Mouse (Mus musculus) cerebellum, adult 2 months (tissue): Measurements from ENCODE around the gene Osbp2. TPM values are rescaled to one million over a fixed set of nuclear protein-coding genes. Genes with fewer than 3 reads are reported as not detected.
A peak's percentile ranks its signal among the peaks of the same experiment; 100 is the strongest.

Experiments
- DNase-seq, 2 experiments: peaks; one replicate each; pipeline ENCODE4 v3.0.0; 2021
- H3K27ac ChIP-seq: fragments of 200-500 bp; 2 replicates; pipeline ENCODE4 v1.5.1; 2012; ENCODE audit warnings: low read length, control low read depth, inconsistent platforms; ENCODE audit not compliant: insufficient read depth
- H3K27me3 ChIP-seq: fragments of 200-500 bp; 2 replicates; pipeline ENCODE4 v1.6.1; 2012; ENCODE audit warnings: inconsistent platforms, mild to moderate bottlenecking, low read length, moderate library complexity; ENCODE audit not compliant: control insufficient read depth, insufficient read depth
- H3K4me1 ChIP-seq: fragments of 200-500 bp; 2 replicates; pipeline ENCODE4 v1.6.1; 2011; ENCODE audit warnings: low read length; ENCODE audit not compliant: control insufficient read depth, insufficient read depth
- H3K4me3 ChIP-seq: fragments of 200-500 bp; replicated peaks from 2 replicates; pipeline ENCODE3; 2011; ENCODE audit warnings: mild to moderate bottlenecking, low read depth, low read length, control low read depth; ENCODE audit not compliant: insufficient read depth
- CTCF ChIP-seq: fragments of 200-500 bp; IDR thresholded peaks from 2 replicates; pipeline ENCODE4 v1.5.1; 2011; ENCODE audit warnings: low read depth, mild to moderate bottlenecking, control low read depth, low read length, moderate library complexity, borderline replicate concordance; ENCODE audit not compliant: insufficient read depth
- POLR2A ChIP-seq: fragments of 200-500 bp; IDR thresholded peaks from 2 replicates; pipeline ENCODE4 v1.6.1; 2011; ENCODE audit warnings: low read length, control low read depth, borderline replicate concordance; ENCODE audit not compliant: insufficient read depth
- WGBS: fragments of 180-500 bp; shearing (Covaris S2); methylation state at CpG from one replicate; pipeline ENCODE4 v1.1.7; 2018; 5-methylcytosine and 5-hydroxymethylcytosine counted together
- polyA plus RNA-seq: library from polyadenylated mRNA; depleted of rRNA; stranded (reverse); fragments of >200 nt; gene quantifications from 2 replicates; pipeline ENCODE4 v1.2.3, GENCODE M21; 2012

Gene Osbp2
- polyA plus RNA-seq, 1 experiment, result 71.3 TPM

DNA sequence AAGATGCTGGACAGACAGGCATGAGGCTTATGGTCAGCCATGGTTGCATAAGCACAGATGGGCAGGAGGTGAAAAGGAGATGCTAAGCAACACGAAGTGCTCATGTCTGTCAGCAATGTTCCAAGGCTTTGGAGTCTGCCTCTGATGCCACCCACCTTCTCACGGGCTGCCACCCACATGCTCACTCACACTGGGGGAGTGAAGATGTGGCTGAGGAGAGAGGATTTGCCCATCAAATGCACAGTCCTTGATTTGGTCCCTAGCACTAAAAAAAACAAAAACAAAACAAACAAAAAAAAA lies 13.4 kb downstream of the Osbp2 start:
- peak overlapping the region; percentile 85 for H3K27ac ChIP-seq

DNA sequence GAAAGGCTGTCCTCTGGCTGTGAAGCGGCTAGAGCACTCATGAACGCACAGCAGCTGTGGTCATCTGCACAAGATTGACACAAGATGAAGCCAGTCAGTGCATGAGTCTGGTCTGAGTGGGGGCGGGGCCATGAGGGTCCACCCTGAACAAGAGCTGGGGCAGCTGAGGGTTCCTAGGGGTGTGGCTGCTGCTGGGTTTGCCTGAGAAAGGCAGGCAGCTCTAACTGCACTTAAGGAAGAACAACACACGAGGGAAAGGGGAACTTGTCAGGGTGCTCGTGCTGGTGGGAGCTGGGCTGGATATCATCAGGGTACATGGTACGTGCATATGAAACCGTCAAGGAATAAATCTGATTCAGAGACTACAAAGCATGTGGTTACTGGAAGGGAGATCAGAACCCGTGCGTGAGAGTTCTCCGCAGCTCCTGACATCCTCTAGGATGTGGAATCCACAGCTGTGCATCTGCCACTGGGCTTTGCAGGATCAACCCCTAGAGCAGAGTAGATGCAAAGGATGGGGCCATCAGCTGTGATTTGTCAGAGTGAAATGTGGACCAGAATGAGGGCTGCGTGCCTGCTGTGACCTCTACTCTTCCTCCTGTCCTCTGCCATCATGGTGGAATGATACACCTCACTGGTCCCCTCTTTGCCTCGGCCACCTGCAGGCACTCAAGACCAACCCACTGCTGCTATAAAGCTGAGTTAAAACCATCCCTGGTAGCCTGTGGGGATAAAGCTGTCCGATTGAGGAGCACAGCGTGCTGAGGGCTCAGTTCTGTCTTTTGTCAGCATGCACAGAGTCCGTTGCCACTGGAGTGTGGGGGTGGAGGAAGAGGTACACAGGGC lies 14.0 kb downstream of the Osbp2 start:
- Histone ChIP-seq H3K27me3 (no peaks in the 10 kb centered on the region), H3K27ac (peak overlapping the region; percentile 85), H3K4me3 (no peak overlapping the region), H3K4me1 (peaks cover 65% of the 10 kb centered on the region)
- WGBS, result 61% methylated on average over 15 of the region's 15 CpGs
- no peak for TF ChIP-seq POLR2A
- no peak for TF ChIP-seq CTCF
- peak; percentile 45 to 54 for DNase-seq

More for the DNA sequence above, 13.4 kb downstream of the Osbp2 start:
- 16% methylated on average over 2 of the region's 2 CpGs for WGBS
- Histone ChIP-seq H3K27me3 (no peaks in the 10 kb centered on the region), H3K4me3 (no peak overlapping the region), H3K4me1 (peaks cover 68% of the 10 kb centered on the region)
- no peak for DNase-seq
- TF ChIP-seq CTCF (no peak), POLR2A (no peak)

DNA sequence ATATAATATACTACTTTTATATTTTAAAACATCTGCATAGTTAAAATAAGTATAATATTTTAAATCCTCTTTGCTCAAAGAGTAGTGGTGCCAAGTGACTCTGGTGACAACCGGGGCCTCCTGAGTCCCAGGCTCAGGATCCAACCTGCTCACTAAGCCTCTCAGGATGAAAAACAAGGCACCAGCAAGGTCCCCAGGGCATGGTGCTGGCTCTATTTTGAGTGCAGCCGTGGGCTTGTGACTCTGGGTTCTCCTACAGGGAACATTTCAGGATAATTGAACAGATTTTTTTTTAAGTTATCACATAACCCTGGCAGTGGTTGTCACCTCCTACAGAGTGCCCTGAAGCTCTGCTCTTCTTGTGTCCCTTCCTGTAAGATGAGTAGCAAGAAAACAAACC lies 17.4 kb downstream of the Osbp2 start:
- Histone ChIP-seq H3K4me1 (peaks cover 63% of the 10 kb centered on the region), H3K4me3 (no peak overlapping the region), H3K27ac (no peak overlapping the region), H3K27me3 (no peaks in the 10 kb centered on the region)
- 19% methylated on average over 2 of the region's 2 CpGs for WGBS
- TF ChIP-seq POLR2A, result no peak
- TF ChIP-seq CTCF, result no peak
- peak in 1 of 2 experiments; percentile 37 for DNase-seq

DNA sequence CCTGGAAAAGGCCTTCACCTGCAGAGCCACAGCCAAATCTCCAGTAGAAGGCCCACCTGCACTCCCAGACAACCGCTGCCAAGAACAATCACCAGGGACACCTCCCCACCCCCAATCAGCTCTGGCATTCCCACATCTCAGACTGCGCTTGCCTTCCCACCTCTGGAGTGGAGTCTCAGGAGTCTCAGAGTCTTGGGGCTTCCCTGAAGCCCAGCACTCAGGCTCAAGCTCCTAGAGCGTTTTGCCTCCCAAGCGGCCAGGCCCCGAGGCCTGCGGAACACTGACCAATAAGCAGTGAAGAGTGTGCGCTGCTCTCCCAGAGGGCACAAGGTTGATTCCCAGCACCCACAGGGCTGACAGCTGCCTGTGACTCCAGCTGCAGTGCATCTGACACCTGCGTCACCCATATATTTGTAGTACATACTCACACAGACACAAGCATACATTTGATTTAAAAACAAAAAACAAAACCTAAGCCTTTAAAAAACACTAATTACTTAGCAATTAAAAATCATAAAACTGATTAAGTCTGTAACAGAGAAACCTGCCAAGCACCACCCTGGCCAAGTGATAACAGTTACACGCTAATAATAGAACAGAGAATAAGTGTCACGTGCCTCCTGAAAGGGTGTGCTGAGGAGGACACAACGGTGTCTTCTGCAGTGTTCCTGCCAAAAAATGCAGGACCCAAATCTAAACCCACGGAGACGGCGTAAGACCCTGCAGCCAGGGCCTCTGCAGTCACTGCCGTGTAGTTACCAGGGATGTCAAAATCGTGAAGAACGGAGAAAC lies 19.6 kb downstream of the Osbp2 start:
- no peaks in the 10 kb centered on the region for H3K27me3 ChIP-seq
- 38% methylated on average over 17 of the region's 17 CpGs for WGBS
- DNase-seq, result peak; percentile 63 to 70
- no peak overlapping the region for H3K4me3 ChIP-seq
- TF ChIP-seq POLR2A, result no peak
- TF ChIP-seq CTCF, result no peak
- peak overlapping the region; percentile 65 for H3K27ac ChIP-seq
- H3K4me1 ChIP-seq, result peaks cover 55% of the 10 kb centered on the region

DNA sequence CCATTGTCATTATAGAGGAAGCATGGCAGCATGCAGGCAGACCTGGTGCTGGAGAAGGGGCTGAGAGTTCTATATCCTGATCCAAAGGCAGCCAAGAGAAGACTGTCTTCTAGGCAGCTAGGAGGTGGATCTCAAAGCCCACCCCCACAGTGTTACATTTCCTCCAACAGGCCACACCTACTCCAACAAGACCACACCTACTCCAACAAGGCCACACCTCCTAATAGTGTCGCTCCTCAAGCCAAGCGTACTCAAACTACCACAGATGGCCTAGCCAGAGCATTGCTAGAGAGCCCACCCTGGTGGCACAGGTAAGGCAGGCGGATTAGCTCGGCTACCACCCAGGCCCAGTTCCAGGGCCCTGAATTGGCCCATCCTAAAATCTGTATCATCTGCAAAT lies 28.4 kb downstream of the Osbp2 start:
- TF ChIP-seq CTCF (no peak), POLR2A (no peak)
- Histone ChIP-seq H3K4me3 (no peak overlapping the region), H3K4me1 (peaks cover 31% of the 10 kb centered on the region), H3K27me3 (no peaks in the 10 kb centered on the region), H3K27ac (no peak overlapping the region)
- peak in 1 of 2 experiments; percentile 10 for DNase-seq
- 81% methylated on average over 4 of the region's 4 CpGs for WGBS

DNA sequence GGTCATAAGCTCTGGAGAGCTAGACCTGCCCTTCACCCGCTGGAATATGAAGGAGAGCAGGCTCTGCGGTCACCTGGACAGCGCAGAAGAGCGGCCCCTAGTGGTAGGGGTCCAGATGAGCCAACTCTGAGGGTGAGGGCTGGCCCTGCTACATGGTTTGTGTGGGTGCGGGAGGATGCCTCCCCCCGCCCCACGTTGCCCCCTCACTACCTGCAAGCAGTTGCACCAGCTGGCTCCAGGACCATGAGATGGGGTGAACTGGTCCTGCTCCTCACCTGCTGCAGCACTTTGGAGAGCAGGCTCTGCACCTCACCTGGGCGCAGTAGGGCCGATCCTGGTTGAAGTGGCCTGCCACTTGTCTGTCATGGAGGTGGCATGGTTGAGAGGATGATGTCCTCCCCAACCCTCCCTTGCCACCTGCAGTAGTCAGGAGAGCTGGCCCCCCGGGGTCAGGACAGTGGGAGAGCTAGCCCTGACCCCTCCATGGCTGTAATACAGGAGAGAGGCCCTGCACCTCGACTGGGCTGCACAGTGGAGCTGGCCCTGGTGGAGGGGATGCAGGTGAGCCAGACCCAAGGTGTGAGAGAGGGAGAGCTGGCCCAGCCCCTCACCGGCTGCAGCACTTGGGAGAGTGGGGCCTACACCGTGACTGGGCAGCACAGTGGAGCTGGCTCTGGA lies 29.1 kb downstream of the Osbp2 start:
- 58% methylated on average over 13 of the region's 13 CpGs for WGBS
- DNase-seq, result peak; percentile 44 to 52
- peak overlapping the region; percentile 60 for H3K27ac ChIP-seq

DNA sequence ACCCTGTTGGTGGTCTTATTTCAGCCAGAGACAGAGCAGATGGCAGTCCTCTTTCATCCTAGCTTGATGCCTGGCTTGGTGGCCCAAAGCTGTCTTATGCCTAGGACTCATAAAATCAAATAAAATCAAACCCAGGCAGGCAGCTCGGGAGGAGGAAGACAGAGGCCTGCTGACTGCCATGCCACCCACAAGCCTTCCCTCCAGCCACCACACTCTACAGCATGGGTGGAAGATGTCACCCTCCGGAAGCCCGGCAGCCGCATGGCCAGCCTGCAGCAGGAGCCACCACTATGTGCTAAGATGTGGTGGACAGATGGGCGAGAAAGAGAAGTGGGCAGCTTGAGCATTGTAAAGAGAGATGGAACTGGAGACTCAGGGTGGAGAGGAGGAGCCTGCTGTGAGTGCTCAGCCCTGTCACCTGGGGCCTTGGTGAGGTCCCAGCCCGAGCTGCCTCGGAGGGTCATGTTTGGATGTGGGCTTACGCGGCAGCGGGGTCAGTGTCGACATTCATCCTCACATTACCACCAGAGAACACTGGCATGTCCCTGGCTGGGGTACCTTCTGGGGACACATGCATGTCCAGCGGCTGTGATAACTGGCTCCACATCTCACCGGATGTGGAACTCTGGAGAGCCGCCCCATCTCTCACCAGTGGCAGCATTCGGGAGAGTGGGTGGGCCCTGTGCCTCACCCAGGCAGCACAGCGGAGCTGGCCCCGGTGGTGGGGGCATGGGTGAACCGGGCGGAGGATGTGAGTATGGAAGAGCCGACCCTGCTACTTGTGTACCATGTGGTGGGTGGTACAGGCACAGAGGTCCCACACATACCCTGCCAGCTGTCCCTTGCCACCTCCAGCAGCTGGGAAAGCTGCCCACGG lies 29.9 kb downstream of the Osbp2 start:
- H3K4me3 ChIP-seq, result no peak overlapping the region
- H3K4me1 ChIP-seq, result peaks cover 37% of the 10 kb centered on the region
- peak; percentile 60 to 63 for DNase-seq
- 18% methylated on average over 21 of the region's 21 CpGs for WGBS
- TF ChIP-seq CTCF, result no peak
- no peak for TF ChIP-seq POLR2A
- H3K27me3 ChIP-seq, result no peaks in the 10 kb centered on the region
- H3K27ac ChIP-seq, result peak overlapping the region; percentile 60

More for the DNA sequence above, 29.1 kb downstream of the Osbp2 start:
- H3K4me3 ChIP-seq, result no peak overlapping the region
- peaks cover 34% of the 10 kb centered on the region for H3K4me1 ChIP-seq
- no peaks in the 10 kb centered on the region for H3K27me3 ChIP-seq
- TF ChIP-seq CTCF (peak; percentile 67; the same call in 1 of the 2 replicates), POLR2A (no peak)
